Mouse (Mus musculus) neural tube, embryonic 15.5 days (tissue): Measurements from ENCODE around the gene Gpr45. TPM values are rescaled to one million over a fixed set of nuclear protein-coding genes. Genes with fewer than 3 reads are reported as not detected.
A peak's percentile ranks its signal among the peaks of the same experiment; 100 is the strongest.

Experiments
- ATAC-seq: fragments of 200-750 bp; cut with Nextera tagmentation; 2 replicates; pipeline ENCODE4 v1.8.0; 2017; ENCODE audit warnings: mild to moderate bottlenecking, moderate TSS enrichment, moderate library complexity; ENCODE audit not compliant: low FRiP score
- H3K27ac ChIP-seq: fragments of 300-500 bp; sonication (generic); replicated peaks from 2 replicates; pipeline ENCODE4 v1.5.1; 2015; ENCODE audit warnings: mild to moderate bottlenecking, inconsistent platforms
- H3K27me3 ChIP-seq: fragments of 300-500 bp; sonication (generic); replicated peaks from 2 replicates; pipeline ENCODE4 v1.6.1; 2015; ENCODE audit warnings: inconsistent platforms
- H3K36me3 ChIP-seq: fragments of 300-500 bp; sonication (generic); 2 replicates; pipeline ENCODE4 v1.6.1; 2015; ENCODE audit warnings: inconsistent platforms
- H3K4me1 ChIP-seq: fragments of 300-500 bp; sonication (generic); 2 replicates; pipeline ENCODE4 v1.6.1; 2015; ENCODE audit warnings: inconsistent platforms
- H3K4me2 ChIP-seq: fragments of 300-500 bp; sonication (generic); 2 replicates; pipeline ENCODE4 v1.6.1; 2015; ENCODE audit warnings: inconsistent platforms, mild to moderate bottlenecking, moderate library complexity
- H3K4me3 ChIP-seq: fragments of 300-500 bp; sonication (generic); replicated peaks from 2 replicates; pipeline ENCODE4 v1.5.1; 2015; ENCODE audit warnings: mild to moderate bottlenecking, inconsistent platforms
- H3K9ac ChIP-seq: fragments of 300-500 bp; sonication (generic); replicated peaks from 2 replicates; pipeline ENCODE4 v1.6.1; 2015; ENCODE audit warnings: mild to moderate bottlenecking, inconsistent platforms
- H3K9me3 ChIP-seq: fragments of 300-500 bp; sonication (generic); replicated peaks from 2 replicates; pipeline ENCODE4 v1.6.1; 2016; ENCODE audit warnings: inconsistent platforms
- WGBS: fragments of 180-500 bp; shearing (Covaris S2); methylation state at CpG from one replicate; pipeline ENCODE4 v1.1.7; 2015; ENCODE audit warnings: mixed read lengths; 5-methylcytosine and 5-hydroxymethylcytosine counted together
- polyA plus RNA-seq: library from polyadenylated mRNA; unstranded; fragments of >200 nt; fragmentation: Nextera tagmentation; extraction: Ambion mirVana; gene quantifications from 2 replicates; pipeline ENCODE4 v1.2.1, GENCODE M21; 2015

Gene Gpr45
- polyA plus RNA-seq, 1 experiment from 2014 or later = 14.1 TPM

DNA sequence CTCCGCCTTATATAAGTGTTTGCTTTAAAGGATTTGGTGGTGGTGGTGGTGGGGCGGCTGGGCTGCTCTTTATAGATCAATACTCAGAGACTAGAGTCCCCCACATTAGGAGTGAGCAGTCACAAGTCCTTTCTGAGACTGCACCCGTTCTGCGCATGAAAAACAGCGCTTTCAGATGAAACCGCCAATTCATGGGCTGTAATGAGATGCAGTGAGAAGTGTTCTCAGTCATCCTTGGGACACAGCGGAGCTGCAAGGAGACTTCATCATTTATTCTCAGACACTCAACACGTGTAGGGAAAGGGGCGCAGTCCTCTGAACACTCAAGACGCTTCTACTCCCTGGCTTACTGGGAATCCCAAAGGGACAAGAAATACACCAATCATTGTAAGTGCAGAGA is 95.1 kb downstream of the Gpr45 start:
- Histone ChIP-seq H3K4me1 (peaks cover 13% of the 10 kb centered on the region), H3K9me3 (no peaks in the 10 kb centered on the region), H3K36me3 (peaks cover 45% of the 10 kb centered on the region), H3K27me3 (no peaks in the 10 kb centered on the region), H3K27ac (no peak overlapping the region), H3K9ac (no peak overlapping the region), H3K4me3 (no peak overlapping the region), H3K4me2 (no peak overlapping the region)
- ATAC-seq = no peak
- WGBS = 68% methylated on average over 10 of the region's 10 CpGs

DNA sequence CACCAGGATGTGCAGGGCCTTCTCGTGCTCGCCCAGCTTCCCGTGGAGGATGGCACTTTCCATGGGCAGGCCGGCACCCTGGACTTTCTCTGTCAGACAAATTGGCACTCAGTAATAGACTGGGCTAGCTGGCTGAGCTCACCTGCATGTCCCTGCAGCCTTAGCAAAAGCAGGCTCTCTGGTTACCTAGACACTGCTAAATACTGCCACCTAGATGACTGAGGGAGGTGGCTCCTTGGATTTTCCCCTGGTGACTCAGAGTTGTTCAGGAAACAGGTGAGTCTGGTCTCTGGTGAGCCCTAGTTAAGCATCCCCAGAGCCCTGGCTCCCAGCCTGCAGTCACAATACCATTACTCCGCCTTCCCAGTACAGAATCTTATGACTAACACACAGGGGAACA is 99.2 kb downstream of the Gpr45 start:
- ATAC-seq = 0 out of 2 replicates have a peak, but pooled peaks have one; percentile 32
- no peak overlapping the region for H3K4me2 ChIP-seq

DNA sequence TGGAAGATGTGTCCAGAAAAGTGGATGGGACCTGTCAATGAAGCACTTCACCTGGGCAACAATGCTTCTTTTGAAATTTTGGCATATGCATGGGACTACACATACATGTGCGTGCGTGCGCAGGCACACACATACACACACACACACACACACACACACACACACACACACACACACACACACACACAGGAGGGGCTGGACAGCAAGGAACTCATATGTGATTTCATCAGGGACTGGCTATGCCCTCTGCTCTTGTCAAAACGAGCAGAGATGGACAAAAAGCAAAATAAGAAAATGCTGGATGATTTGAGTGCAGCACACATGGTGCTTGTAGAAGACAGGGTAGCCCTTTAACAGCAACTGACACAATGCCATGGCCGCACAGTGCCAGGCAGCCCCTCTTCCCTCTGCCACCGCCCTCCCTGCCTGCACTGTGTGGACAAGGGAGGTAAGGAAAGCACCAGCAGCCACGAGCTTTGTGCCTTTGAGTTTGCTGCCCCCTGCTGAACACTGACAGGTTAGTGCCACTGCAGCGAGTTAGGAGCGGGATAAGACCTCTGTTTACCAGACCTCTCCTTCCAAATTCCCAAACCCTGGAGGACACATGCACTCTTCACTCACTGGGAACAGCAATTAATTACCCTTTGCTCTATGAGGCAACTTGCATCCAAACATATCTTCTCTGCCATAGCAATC is 113.1 kb downstream of the Gpr45 start:
- Histone ChIP-seq H3K4me2 (no peak overlapping the region), H3K9me3 (no peaks in the 10 kb centered on the region), H3K4me1 (no peaks in the 10 kb centered on the region), H3K4me3 (no peak overlapping the region), H3K9ac (no peak overlapping the region), H3K27me3 (no peaks in the 10 kb centered on the region), H3K27ac (no peak overlapping the region), H3K36me3 (peaks cover 34% of the 10 kb centered on the region)
- peak; percentile 93 for ATAC-seq
- WGBS = 52% methylated on average over 9 of the region's 9 CpGs

More for the DNA sequence above, 99.2 kb downstream of the Gpr45 start:
- no peaks in the 10 kb centered on the region for H3K4me1 ChIP-seq
- H3K36me3 ChIP-seq = peaks cover 80% of the 10 kb centered on the region
- no peak overlapping the region for H3K4me3 ChIP-seq
- no peak overlapping the region for H3K27ac ChIP-seq
- H3K9ac ChIP-seq = no peak overlapping the region
- H3K9me3 ChIP-seq = no peaks in the 10 kb centered on the region
- H3K27me3 ChIP-seq = no peaks in the 10 kb centered on the region
- WGBS = 95% methylated on average over 5 of the region's 5 CpGs

DNA sequence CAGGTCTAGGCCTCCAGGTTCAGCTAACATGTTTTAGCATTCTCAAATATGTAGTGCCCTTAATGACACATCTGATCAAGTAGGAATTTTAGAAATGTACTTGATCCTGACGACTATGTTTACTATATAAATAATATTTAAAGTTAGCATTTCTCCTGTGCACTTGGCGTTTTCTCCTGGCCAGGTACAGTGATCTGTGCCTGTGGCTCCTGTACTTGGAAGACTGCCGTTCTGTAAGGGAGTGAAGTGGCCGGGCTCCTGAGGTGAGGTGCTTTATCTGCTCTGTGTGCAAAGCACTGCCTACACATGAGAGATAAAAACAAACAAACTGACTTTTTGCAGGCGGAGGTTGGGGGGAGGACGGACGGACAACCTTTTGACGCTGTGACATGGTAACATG is 113.9 kb downstream of the Gpr45 start:
- H3K4me1 ChIP-seq = no peaks in the 10 kb centered on the region
- H3K27ac ChIP-seq = no peak overlapping the region
- WGBS = 94% methylated on average over 8 of the region's 8 CpGs
- H3K4me3 ChIP-seq = no peak overlapping the region
- peaks cover 35% of the 10 kb centered on the region for H3K36me3 ChIP-seq
- no peak for ATAC-seq
- no peaks in the 10 kb centered on the region for H3K9me3 ChIP-seq
- no peaks in the 10 kb centered on the region for H3K27me3 ChIP-seq
- H3K9ac ChIP-seq = no peak overlapping the region
- no peak overlapping the region for H3K4me2 ChIP-seq

DNA sequence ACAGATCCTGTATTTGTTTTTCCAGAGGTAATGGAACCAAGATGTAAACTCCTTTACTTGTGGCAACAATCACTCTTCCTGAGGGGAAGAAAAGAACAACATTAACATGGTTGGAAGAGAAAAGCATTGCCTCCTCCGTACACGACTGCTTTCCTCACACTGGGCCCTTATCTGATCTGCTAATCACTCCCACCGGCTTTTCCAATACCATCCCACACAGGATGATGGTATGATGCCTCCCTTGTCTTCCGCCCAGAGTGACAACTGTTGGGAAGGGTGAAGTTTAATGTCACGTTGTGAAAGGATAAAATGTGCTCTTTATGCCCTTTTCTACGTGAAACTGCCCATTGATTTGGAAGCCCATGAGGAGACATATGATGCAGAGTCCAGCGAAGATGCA is 114.9 kb downstream of the Gpr45 start:
- no peaks in the 10 kb centered on the region for H3K9me3 ChIP-seq
- no peaks in the 10 kb centered on the region for H3K27me3 ChIP-seq
- H3K27ac ChIP-seq = no peak overlapping the region
- no peak for ATAC-seq
- no peaks in the 10 kb centered on the region for H3K4me1 ChIP-seq
- H3K4me3 ChIP-seq = no peak overlapping the region
- no peak overlapping the region for H3K9ac ChIP-seq
- H3K36me3 ChIP-seq = peaks cover 31% of the 10 kb centered on the region
- 89% methylated on average over 7 of the region's 7 CpGs for WGBS
- no peak overlapping the region for H3K4me2 ChIP-seq

DNA sequence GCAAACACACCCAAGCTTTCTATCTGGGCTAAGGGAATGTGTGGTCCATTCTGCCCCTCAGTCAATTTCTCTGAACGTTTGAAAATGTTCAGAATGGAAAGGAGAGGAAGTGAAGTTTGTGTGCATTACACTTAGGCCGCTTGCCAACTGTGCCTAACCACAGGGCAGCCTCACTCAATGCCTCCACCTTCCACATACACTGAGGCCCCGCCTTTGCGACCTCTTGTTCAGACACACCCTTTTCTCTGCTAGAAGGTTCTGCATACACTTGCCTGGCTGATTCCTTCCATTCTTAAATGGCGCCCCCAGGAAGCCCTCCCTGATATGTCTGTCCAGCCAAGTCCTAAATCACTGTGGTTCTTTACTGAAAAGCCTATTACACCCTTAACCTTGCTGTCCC is 118.1 kb downstream of the Gpr45 start:
- H3K4me1 ChIP-seq = no peaks in the 10 kb centered on the region
- WGBS = 89% methylated on average over 5 of the region's 5 CpGs
- H3K4me3 ChIP-seq = no peak overlapping the region
- peaks cover 42% of the 10 kb centered on the region for H3K36me3 ChIP-seq
- no peak overlapping the region for H3K4me2 ChIP-seq
- no peak overlapping the region for H3K27ac ChIP-seq
- no peak overlapping the region for H3K9ac ChIP-seq
- ATAC-seq = no peak
- no peaks in the 10 kb centered on the region for H3K9me3 ChIP-seq
- no peaks in the 10 kb centered on the region for H3K27me3 ChIP-seq

DNA sequence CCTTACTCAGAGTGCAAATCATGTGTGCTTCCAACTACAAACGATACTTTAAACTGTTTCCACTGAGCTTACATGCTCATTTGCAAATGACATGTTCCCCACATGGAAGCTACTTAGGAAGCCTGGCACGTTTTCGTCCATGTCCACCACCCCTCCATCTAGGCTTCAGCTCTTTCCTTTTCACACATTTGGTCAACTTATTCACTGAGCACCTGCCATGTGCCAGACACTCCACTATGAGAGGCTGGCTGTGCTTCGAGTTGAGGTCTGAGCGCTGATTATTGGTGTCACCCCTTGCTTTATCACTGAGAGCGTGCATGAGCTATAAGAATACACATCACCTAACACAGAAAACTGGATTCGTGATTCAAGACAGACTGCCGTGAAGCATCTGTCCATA is 119.4 kb downstream of the Gpr45 start:
- H3K4me2 ChIP-seq = no peak overlapping the region
- no peaks in the 10 kb centered on the region for H3K9me3 ChIP-seq
- no peaks in the 10 kb centered on the region for H3K4me1 ChIP-seq
- ATAC-seq = no peak
- peaks cover 39% of the 10 kb centered on the region for H3K36me3 ChIP-seq
- H3K9ac ChIP-seq = no peak overlapping the region
- no peak overlapping the region for H3K27ac ChIP-seq
- WGBS = 94% methylated on average over 8 of the region's 8 CpGs
- H3K4me3 ChIP-seq = no peak overlapping the region
- H3K27me3 ChIP-seq = no peaks in the 10 kb centered on the region

DNA sequence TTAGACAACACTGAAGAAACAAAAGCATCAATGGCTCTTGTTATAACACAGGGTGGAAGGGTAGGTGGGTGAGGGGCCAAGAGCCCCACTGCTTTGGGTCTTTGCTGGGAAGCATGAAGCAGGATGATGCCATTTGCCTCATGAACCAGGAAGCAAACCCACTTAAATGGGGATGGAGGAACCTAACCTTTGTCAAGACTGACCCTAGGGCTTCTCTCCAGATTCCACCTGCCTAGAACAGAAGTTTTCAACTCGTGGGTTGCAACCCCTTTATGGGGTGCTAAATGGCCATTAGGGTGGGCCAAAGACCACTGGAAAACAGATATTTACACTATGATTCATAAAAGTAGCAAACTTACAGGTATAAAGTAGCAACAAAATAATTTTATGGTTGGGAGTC is 119.9 kb downstream of the Gpr45 start:
- H3K27me3 ChIP-seq = no peaks in the 10 kb centered on the region
- H3K36me3 ChIP-seq = peaks cover 37% of the 10 kb centered on the region
- no peak overlapping the region for H3K9ac ChIP-seq
- ATAC-seq = no peak
- H3K9me3 ChIP-seq = no peaks in the 10 kb centered on the region
- 86% methylated on average over 1 of the region's 1 CpGs for WGBS
- no peak overlapping the region for H3K4me2 ChIP-seq
- H3K4me1 ChIP-seq = no peaks in the 10 kb centered on the region
- no peak overlapping the region for H3K4me3 ChIP-seq
- no peak overlapping the region for H3K27ac ChIP-seq

DNA sequence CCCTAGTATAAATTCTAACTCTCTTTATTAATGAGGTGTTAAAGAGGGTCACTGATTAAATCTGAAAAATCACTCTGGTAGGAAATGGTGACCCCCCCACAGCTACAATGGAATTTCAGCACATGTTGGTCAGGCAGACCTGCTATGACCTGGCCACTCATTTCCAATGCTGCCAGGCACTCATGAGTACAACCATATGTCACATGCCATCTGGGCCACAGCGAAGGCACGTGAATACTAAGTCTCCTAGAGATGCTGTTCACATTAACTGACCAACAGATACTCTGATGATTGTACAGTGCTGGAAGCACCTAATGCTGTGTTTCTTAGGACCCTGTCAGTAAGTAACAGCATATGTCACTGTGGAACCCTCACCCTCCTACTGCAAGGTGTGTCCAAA is 122.1 kb downstream of the Gpr45 start:
- 83% methylated on average over 2 of the region's 2 CpGs for WGBS
- H3K9ac ChIP-seq = no peak overlapping the region

DNA sequence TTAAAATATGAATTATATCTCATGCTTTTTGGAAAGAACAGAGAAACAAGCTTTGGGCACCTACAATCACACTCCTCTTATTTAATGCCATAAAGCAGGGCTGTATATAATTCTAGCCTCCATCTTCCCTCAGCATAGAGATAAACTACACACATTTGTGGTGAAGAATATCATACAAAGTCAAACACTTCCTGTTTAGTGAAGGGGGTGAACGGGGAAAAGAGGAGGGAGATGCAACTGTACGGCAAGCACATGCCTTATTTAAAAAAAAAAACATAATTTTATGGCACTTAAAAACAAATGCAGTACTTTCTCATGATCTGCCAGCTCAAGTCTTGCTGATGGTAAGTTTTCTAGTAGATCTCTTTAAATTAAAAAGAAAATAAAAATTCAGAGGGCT is 125.5 kb downstream of the Gpr45 start:
- no peak for ATAC-seq
- Histone ChIP-seq H3K27ac (no peak overlapping the region), H3K4me2 (no peak overlapping the region), H3K36me3 (peaks cover 29% of the 10 kb centered on the region), H3K4me3 (no peak overlapping the region), H3K9me3 (no peaks in the 10 kb centered on the region), H3K4me1 (no peaks in the 10 kb centered on the region), H3K27me3 (no peaks in the 10 kb centered on the region), H3K9ac (no peak overlapping the region)
- 87% methylated on average over 2 of the region's 2 CpGs for WGBS

More for the DNA sequence above, 122.1 kb downstream of the Gpr45 start:
- ATAC-seq = no peak
- no peaks in the 10 kb centered on the region for H3K9me3 ChIP-seq
- H3K27ac ChIP-seq = no peak overlapping the region
- no peaks in the 10 kb centered on the region for H3K27me3 ChIP-seq
- H3K4me1 ChIP-seq = no peaks in the 10 kb centered on the region
- no peak overlapping the region for H3K4me3 ChIP-seq
- H3K4me2 ChIP-seq = no peak overlapping the region
- peaks cover 37% of the 10 kb centered on the region for H3K36me3 ChIP-seq

DNA sequence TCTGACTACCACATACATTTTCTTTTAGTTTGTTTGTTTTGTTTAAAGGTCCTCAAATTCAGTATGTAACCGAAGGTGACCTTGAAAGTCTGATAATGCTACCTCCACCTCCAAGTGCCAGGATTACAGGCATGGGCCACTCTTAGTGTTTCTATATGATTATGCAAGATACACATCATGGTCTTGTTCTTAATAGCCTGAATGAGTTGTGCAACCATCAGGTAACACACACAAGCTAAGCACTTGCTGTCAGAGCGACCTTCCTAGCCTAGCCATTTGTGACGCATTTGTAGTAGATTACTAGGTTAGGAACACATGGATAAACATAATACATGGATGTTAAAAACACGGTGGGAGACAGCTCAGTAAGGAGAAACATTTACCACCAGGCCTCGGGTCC is 130.3 kb downstream of the Gpr45 start:
- WGBS = 90% methylated on average over 5 of the region's 5 CpGs
- no peaks in the 10 kb centered on the region for H3K27me3 ChIP-seq
- H3K36me3 ChIP-seq = no peaks in the 10 kb centered on the region
- no peaks in the 10 kb centered on the region for H3K4me1 ChIP-seq
- ATAC-seq = no peak
- H3K27ac ChIP-seq = no peak overlapping the region
- H3K9me3 ChIP-seq = no peaks in the 10 kb centered on the region
- H3K4me3 ChIP-seq = no peak overlapping the region
- no peak overlapping the region for H3K9ac ChIP-seq
- H3K4me2 ChIP-seq = no peak overlapping the region
